Mouse (Mus musculus): ENCODE measurements around the gene Depp1.

The Depp1 gene

DNA sequence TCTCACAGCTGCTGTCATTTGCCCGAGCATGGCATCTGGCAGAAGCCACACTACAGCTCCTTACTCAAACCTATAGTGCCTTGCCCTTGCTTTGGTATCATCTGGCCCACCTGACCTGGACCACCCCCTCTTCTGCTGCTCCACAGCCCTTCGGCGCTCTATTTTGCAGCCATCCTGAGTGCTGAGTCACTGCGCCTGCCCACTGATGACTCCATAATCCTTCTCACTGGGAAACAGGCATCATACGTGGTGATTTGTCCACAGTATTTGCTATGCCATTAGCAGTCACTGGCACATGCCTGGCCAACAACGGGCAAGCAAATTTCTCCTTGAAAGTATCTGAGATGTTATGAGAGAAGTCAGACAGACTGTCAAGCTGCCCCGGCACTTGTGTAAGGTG lies 598 bp upstream of the Depp1 start:
- no peak for DNase-seq

DNA sequence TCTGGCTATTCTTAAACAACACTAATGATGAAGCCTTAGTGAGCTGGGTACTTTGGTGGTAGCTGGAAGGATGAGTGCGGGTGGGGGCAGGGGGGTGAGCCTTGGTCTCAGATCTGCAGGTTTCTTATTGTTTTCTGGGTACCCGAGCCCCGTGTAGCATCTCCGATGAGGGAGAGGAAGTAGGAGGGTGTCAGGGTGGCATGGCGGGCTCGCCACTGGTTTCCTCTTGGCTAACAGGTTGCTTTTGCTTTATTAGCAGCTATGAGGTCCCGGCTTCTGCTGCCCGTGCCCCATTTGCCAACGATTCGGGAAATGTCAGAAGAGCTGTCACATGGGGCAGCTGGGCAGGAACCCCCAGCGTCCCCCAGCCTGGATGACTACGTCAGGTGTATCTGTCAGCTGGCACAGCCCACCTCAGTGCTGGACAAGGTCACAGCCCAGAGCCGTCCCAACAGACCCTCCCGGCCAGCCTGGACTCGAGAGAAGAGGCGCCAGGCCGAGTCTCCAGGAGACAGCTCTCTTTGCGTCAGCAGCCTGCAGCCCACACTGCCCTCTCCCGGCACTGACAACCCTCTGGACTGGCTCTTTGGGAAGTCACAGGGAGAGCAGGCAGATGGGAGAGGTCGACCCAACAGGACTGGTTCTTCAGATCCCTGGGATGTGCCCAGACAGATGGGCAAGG lies 1.2 kb downstream of the Depp1 start:
- DNase-seq = no peak

DNA sequence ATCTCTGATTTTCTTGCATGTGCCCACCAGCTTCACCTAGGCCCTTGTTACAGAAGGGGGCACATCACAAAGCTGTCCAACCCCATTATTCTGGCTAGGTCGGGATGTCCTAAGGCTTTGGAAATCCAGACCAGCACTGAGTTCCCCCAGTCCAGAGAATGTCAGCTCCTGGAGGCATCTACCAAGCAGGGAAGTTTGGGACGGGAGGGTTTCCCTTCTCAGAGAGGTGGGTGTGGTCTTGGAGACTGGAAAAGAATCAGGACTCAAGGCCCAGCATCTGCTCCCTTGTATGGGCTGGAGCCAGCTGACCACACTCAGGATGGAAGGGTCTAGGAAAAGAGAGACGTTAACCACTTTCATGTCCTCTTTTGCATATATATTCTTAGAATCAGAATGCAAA lies 2.8 kb downstream of the Depp1 start:
- DNase-seq = no peak

DNA sequence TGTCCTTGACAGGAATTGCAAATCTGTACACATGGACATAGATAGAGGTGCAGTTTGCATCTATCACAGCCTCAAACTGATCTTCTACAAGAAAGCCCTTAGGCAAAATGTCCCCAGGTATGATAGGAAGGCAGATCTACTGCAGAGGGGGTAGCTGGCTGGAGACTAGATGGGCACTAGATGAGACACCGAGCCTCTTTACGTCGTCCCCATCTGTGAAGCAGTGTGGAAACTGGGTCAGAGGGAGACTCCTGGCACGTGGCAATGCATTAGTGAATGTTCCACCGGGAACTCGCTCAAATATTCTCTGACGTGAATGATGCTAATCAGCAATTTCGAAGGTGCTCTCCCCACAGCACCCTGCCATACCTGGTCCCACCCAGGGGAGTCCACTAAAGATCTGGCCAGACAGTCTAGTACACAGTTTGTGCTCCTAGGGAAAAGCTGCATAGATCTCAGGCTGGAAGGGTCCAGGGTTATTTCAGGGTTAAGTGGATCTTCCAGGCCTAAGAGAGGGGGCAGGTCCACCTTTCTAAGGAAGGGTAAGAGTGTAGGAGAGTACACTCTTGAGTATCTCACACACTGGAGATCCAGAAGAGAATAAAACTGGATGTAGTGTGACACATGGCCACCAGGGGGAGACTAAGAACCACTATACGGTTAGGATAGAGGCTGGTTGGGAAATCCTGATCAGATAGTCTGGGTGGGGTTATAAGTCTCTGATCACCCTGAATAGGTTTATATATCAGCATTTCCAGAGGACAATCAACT lies 3.5 kb downstream of the Depp1 start:
- DNase-seq = peak; percentile 44

DNA sequence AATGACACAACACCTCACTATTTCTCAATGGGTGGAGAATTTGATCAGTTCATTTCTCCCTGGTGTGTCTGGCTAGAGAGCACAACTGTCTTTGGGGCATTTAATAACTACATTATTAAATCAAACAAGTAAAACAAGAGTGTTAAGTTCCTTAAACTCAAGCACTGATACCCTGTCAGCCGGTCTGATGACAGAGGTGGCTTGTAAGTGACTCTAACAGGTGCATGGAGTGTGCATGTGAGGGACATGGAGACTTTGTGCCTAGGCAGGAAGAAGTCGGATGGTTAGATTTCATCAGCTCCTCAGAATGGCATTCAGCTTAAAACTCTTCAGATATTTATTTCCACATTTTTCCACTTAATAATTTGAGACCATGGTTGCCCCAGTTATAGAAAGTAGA lies 13.0 kb downstream of the Depp1 start:
- DNase-seq = no peak

DNA sequence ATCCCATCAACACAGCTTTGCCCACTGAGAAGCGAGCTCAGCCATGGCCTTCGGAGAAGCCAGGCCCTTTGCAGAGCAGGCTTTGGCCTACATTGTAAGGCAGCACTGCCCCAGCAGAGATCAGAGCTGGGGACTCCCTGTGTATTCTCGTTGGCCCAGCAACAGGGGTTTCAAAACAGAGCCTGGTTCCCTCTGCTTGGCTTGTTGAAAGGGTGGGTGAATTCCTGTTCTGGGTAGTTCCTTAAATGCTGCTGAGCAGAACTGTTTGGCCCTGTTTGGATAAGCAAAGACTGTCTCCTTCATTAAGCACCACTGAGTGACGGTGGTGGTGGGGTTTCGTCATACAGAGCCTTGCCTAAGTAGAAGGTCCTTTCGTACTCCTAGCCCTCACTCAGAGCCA lies 13.6 kb downstream of the Depp1 start:
- DNase-seq = no peak

DNA sequence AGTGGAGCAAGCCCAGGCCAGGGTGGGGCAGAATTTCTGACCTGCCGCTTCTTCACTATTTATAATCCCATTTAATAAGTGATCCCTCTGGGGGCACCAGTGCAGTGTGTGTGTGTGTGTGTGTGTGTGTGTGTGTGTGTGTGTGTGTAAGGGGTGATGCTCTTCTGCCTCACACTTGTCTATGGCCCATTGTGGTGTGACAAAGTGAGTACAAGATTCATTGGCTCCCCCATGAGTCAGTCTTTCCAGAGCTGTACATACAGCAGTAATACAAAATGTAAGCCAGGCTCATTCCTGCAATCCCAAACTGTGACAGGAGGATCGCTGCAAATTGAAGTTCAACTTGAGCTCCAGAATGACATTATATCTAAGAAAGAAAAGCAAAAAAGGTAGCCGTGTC lies 14.4 kb downstream of the Depp1 start:
- no peak for DNase-seq

DNA sequence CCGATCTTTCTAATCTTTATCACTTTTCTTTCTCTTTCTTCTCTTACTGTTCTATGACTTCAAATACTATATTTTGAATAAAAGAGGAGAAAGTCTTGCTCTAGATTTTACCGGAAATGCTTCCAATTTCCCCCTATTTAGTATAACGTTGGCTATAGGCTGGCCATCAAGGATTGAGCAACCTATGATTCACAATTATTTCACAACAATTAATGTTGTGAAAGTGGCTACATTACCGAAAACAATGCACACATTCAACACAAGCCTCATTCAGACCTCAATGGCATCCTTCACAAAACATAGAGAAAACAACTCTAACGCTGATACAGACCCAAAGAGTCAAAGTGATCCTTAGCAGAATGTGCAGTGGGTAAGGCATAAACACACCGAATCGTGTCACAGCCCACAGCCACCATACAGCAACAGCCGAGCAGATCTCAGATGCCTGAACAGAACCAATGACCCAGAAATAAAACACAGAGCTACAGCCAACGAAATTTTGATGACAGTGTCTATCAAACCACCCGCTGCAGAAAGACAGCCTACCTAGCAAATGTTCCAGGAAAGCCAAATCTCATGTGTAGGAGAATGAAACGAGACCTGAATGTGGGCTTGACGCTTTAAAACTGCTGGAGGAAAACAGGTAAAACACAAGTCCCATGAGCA lies 15.8 kb downstream of the Depp1 start:
- no peak for DNase-seq

DNA sequence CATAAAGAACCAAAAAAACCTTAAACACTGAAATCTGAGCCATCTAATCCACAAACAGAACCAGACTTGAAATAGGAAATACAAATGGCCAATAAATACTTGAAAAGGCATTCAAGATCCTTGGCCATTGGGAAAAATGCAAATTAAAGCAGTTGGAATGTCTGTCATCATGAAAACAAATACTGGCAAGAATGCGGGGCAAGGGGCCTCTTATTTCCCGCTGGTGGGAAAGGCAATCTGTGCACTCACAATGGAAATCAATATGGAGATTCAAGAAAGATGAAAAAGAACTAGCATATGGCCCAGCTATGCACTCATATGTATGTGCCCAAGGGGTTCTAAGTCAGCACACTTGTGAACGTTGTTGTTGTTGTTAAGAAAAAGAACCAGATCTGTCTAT lies 16.5 kb downstream of the Depp1 start:
- no peak for DNase-seq

DNA sequence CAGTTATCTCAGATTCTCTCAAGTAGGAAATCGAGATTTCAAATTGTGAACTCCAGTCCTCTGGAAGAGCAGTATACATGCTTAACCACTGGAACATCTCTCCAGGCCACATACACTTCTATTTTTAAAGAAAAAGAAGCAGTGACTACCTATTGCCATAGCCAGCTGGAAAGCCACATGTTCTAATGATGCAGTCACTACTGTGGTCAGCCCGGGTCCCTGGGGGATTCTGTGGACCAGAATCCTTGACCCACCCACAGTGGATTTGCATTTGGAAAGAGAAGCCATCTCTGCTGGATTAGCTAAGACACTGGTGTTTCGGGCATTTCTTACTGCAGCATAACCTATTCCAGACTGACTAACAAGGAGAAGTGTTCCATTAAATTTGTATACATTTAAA lies 17.0 kb downstream of the Depp1 start:
- no peak for DNase-seq

DNA sequence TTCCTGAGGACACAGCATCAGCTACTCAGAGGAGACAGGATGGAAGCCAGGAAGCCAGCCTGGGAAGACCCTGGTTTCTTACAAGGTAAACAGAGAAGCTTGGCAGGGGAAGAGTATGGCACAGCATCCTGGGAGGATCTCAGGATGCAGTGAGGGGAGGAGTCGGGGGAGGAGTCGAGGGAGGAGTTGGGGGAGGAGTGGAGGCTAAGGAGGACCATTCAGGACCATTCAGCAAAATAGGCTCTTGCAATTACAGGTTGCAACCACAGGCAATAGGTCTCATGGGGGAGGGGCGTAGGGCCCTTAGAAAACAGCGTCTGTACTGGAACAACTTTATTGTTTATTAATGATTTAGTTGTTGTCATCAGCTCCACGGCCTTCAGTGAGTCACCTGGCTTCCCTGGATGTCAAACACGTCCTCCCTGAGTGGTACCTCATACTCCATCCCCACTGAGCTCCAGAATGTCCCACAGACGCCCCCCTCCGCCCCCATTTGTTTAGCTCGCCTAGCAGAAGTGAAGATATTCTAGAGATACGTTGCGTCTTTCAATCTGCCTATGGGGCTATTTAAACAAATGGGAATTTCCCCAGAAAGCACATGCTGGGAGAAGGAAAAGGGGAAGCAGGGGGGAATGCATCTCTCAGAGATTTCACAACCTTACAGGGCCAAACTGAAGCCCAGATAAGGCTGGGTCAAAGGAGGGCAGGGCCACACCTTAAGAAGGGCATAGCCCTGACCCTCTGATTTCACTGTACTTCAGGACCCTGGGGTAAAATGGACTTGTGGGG lies 18.5 kb downstream of the Depp1 start:
- no peak for DNase-seq

DNA sequence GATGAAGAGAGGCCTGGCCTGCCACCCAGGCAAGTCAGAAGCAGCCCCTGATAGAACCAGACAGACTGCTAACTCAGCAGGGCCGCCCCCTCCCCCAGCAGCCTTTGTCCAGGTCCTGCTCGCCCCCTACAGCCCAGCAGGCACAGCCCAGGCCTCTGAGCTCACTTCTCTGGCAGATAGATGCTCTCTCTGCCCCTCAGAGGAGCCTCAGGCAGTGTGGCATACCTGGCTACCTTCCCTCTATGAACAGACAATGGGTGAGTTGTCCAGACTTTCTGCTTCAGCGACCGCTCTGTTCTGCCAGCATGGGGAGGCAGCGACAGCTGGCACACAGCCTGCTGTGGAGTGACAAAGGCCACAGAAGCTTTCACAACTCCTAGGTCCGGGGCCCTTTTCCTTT lies 19.7 kb downstream of the Depp1 start:
- DNase-seq = no peak

DNA sequence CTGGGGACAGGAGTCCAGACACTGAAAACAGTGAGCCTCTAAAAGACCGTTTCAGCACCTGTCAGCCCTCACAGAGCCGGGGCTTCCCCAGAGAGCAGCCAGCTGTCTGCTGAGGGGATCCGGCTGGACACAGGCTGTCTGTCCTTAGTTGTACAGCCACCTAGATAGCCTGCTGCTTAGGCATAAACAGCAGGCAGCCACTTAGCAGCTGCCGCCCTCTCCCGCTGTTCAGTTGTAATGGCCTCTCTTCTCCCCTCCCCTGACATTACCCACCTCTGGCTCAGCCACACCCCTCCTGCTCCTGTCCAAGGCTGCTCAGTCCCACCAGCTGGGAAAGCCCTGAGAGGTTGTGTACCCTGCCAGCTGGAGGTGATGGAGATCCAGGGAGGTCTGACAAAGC lies 20.6 kb downstream of the Depp1 start:
- no peak for DNase-seq

DNA sequence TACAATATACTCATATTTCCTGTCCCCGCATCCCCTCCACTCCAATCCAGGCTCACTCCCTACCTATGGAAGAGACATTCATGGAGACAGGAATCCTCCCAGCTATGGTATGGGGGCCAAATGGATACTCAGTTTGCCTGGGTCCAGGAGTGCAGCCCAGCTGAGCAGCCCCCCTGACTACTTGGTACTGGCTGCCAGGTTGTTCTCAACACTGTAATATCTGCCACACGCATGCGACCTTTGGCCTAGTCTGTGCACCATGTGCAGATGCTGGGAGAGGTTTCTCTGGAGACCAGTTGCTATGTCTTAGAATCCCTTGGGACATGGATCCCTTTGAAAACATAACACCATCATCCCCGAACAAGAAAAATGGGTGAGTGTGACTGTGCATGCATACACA lies 21.4 kb downstream of the Depp1 start:
- no peak for DNase-seq

DNA sequence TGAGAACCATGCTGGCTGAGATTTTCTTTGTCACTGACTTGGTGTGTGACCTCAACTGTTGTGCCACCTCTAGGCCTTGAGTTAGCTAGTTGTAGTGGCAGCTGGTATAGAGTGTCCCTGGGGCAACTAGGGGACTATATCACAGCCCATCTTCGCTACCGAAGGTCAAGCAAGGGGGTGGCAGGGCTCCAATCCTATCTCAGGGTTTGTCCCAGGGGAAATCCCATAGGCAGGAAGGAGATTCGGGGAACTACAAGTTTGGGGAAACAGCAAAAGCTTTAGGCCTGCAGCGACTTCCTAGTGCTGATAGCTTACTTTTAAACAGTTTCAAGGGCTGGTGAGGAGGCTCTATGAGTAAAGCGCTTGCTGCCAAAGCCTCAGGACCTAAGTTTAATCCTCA lies 21.9 kb downstream of the Depp1 start:
- DNase-seq = no peak

DNA sequence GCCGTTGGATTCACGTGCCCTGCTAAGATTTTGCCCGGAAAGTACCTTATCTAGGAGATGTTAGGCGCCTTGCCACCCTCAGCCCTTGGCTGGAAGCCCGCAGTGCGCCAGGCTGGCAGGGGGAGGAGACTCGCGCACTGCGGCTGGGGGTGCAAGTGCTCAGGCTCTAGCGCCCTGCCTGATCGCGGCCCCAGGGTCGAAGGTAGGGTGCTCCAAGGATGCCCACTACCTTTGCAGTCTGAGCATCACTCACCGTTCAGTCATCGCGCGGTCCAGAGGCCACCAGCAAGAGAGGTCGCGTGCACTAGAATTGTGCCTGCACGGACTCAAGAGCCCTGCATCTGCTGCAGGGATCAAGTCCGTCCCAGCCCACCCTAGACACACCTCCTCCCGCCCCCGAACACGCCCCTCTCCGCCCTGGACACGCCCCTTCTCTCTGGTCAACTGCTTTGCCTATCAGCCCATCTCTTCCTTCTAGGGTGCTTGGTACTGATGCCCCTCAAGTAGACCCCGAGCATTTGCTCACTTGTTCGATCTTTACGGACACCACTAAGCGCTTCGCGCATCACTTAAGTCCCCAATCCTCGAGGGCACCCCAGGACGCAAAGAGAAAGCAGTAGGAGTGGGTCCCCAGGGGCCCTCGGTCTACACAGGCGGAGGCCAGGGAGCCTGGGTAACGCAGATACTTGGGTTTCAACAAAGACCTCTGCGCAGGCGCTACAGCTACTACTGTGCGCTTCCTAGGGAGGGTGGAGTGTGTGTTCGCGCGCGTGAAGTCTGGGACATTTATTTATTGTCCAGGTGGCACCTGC lies 23.3 kb downstream of the Depp1 start, which contains the start of gene Rassf4:
Gene Rassf4, minus strand, starts transcription at position 482 of the 812 bp plus-strand sequence.
- peak; percentile 62 for DNase-seq

DNA sequence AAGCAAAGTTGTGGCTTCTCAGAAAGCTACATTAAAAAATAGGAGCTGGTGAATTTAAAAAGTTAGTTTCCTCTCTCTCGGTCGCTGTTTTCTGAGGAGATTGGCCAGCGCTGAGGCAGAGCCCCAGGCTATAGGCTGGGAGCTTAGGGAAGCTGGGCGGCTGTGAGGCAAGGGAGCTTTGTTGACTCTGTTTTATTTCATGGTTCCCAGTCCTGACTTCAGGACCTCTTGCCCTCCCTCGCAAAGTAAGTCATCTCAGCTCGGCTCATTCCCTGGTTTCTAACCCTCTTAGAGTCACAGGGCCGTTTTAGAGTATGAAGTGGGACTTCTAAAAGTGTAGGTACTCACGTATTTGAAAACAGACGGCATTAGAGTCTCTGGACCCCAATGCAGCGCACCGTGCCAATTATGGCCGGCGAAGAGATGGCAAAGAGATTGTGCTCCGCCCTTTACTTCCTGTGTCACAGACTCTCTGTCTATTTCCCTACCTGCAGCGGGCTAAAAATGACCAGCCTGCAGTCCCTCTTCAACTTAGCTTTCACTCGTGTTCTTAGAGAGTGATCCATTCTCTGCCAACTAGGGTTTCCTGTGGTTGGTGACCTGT lies 24.0 kb downstream of the Depp1 start:
- DNase-seq = no peak

DNA sequence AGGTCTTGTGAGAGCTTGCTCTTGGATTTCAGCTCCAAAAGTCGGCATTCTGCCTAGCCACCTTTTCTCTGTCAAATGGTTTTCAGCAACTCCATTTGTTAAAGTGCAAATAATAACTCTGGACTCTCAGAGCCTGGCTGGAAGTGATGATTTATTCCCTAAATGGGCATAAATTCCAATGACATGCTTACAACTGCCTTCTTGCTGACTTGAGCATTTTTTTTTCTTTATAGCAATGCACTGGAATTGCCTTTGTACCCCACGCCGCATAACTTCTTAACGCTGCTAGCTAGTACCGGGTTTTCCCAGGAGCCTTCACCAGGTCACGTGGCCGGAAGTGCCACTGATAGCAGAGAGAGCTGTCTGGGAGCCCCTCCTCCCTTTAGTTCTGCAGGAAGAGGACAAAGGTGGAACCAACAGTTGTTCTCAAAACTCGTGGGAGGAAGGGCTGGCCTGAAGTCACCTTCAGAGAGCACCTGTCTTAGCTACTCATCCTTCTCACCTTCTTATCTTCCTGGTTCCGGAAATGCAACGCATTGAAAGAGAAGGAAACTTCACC lies 26.0 kb downstream of the Depp1 start:
- no peak for DNase-seq

DNA sequence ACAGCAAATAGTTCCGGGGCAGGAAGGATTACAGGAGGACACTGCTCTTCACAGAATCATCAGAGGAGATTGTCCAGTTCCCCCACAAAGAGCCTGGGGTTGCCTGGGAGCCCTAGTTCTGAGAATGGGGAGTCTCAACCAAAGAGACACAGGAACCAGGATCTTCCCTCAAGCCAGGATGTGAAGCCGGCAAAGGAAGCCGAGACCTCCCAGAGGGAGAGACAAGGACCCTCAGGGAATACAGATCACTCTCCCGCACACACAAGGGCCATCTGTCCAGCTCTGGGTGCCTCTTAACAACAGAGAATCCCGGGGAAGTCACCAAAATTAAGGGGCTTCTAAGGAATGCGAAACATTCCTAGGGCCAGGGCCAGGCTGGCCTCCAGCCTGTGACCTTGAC lies 26.9 kb downstream of the Depp1 start:
- no peak for DNase-seq

DNA sequence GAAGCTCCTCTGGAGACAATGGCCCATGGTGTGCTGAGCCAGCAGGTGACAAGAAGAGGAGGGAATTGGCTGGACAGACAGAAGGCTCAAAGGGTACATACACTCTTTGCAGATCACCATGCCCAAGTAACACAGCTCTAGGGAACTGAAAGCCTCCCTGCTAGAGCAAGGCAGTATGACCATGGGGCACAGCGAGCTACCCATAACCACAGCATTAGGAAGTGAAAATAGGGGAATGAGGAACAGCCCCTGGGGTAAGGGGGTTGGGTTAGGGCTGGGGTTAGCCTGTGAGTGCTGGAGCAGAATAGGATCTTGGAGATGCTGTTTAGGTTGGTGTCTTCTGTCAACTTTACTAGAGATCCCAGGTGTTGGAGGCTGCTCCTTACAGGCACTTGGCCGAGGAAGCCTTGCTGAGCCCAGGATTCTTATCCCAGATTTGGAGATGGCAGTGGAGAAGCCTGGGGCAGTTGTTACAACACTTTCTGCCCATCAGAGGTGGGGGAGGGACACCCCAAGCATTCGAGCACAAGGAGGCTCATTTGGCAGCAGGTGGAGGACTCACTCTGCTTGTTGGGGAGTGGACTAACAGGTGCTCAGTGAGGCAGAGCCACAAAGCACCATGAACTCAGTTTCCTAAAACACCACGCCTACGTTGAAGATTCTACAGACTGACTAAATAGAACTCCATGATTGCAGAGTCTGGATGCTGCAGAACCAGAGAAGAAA lies 29.3 kb downstream of the Depp1 start:
- DNase-seq = no peak

DNA sequence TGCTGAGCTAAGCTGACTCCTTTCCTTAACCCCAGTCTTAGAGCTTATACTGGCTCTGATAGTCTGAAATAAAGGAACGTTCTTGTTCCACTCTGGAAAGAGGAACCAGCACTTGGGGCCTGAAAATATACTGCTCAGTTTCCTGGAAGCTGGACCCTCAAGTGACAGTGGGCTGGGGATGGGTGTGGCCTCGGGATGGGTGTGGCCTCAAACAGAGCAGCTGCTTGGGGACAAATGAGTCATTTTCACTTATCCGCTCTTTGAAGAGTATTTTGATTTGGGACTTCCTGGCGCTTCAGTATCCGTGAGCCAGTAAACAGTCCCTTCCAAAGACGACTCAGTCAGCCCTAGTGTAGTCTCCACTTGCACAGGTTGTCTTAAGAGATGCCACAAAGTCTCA lies 31.9 kb downstream of the Depp1 start:
- no peak for DNase-seq
